Mouse (Mus musculus) Patski (cell line): Measurements from ENCODE around the gene Plxna4. TPM values are rescaled to one million over a fixed set of nuclear protein-coding genes. Genes with fewer than 3 reads are reported as not detected.

Source experiments
- ATAC-seq: fragments of 100-300 bp; one replicate; pipeline ENCODE4 v1.8.0; 2021
- CTCF ChIA-PET: fragments of 350-600 bp; sonication (Branson Sonifier 250); formaldehyde crosslinking; loops from one replicate; lab custom pipeline; 2022; ENCODE audit warnings: inconsistent platforms; lab: Charles Lee
- POLR2A ChIA-PET: fragments of 350-600 bp; sonication (Branson Sonifier 250); formaldehyde crosslinking; loops from one replicate; lab custom pipeline; 2022; ENCODE audit warnings: antibody characterized with exemption, inconsistent platforms; lab: Charles Lee
- DNase-seq: peaks from one replicate; pipeline ENCODE4 v3.0.0-alpha.2; 2011; ENCODE audit warnings: low read depth, low spot score
- H3K27me3 ChIP-seq: fragments of 371-371 bp; one replicate; pipeline ENCODE4 v1.5.1; 2021
- CTCF ChIP-seq: fragments of 100-300 bp; IDR thresholded peaks from one replicate; pipeline ENCODE4 v1.5.1; 2021
- in situ Hi-C: fragments of 300-500 bp; cut with MboI; formaldehyde crosslinking; loops from 3 replicates; pipeline ENCODE4 v1.11.1; 2018; ENCODE audit warnings: low pct_unique_long_range_greater_than_20kb, mixed read lengths
- polyA plus RNA-seq: library from polyadenylated mRNA; unstranded; gene quantifications from one replicate; pipeline ENCODE4 v1.2.3, GENCODE M21; 2021

Plxna4 gene
- polyA plus RNA-seq, 1 experiment from 2014 or later, result 7.3 TPM

DNA sequence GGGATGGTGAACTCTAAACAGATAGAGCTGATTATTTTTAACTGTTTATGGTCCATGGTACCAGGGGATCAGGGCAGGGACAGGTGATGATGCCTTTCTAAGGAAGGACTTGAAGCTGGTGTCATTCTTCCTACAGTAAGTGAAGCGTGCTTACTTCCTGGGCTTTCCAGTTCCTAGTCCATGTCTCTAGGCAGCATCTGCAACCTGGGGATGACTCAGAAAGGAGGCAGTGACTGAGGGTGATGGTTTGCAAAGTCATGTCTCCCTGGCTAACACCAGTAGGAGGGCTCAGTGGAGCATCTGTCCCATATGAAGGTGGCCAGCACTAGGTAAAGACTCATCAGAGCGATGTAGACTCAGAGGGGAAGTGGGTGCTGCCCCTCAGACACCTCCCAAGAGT, 427.6 kb downstream of the Plxna4 start:
- POLR2A ChIA-PET, result no interaction called here

DNA sequence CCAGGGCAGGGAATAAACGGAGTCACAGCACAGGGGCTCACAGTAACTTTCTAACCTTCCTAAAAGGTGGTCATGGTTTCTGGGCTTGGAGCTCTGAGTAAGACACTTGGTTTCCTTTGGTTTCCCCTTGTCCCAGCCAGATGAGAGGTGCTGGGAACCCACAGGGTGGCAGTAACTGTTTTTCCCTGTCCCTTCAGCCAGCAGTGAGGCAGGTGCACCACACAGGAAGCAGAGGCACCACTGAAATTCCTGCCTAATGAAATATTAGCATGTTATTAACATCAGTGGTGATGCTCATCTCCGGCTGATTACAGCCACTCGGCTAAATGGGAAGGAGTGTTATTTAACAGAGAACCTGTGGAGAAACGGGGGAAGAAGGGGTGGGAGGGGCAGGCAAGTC, 428.1 kb downstream of the Plxna4 start:
- TF ChIP-seq CTCF, result no peak
- in situ Hi-C loops, result no loop called here
- CTCF ChIA-PET, result no interaction called here
- ATAC-seq (no peak), DNase-seq (no peak)
- no peaks in the 10 kb centered on the region for H3K27me3 ChIP-seq
- POLR2A ChIA-PET, result no interaction called here

More for the DNA sequence above, 427.6 kb downstream of the Plxna4 start:
- CTCF ChIA-PET, result no interaction called here
- in situ Hi-C loops, result no loop called here
- ATAC-seq, result no peak
- TF ChIP-seq CTCF, result no peak
- DNase-seq, result no peak
- H3K27me3 ChIP-seq, result no peaks in the 10 kb centered on the region

- no peak for TF ChIP-seq CTCF
- H3K27me3 ChIP-seq, result no peaks in the 10 kb centered on the region
- no peak for ATAC-seq
- no peak for DNase-seq
- ChIA-PET CTCF (no interaction called here), POLR2A (no interaction called here)
- in situ Hi-C loops, result no loop called here
These were observed 429.6 kb downstream of the Plxna4 start for GRCm38 (mm10) chr6:32158347-32158746.

- ChIA-PET CTCF (no interaction called here), POLR2A (no interaction called here)
- no peak for DNase-seq
- no peak for ATAC-seq
- H3K27me3 ChIP-seq, result no peaks in the 10 kb centered on the region
- in situ Hi-C loops, result no loop called here
- no peak for TF ChIP-seq CTCF
These were observed 434.8 kb downstream of the Plxna4 start for GRCm38 (mm10) chr6:32153170-32153569.

GRCm38 (mm10) chr6:32150836-32151235, 437.2 kb downstream of the Plxna4 start:
- ChIA-PET POLR2A (interaction anchor here (0.7 kb wide), 1 partner anchor 1271 kb away, joined by 4 read pairs; no protein-coding TSS in a partner anchor), CTCF (interaction anchor here (1.3 kb wide), 1 partner anchor 12 kb away, joined by 3 read pairs; no protein-coding TSS in a partner anchor)
- H3K27me3 ChIP-seq, result no peaks in the 10 kb centered on the region
- in situ Hi-C loops, result no loop called here
- no peak for TF ChIP-seq CTCF
- DNase-seq (no peak), ATAC-seq (no peak)

- in situ Hi-C loops, result no loop called here
- POLR2A ChIA-PET, result no interaction called here
- DNase-seq (no peak), ATAC-seq (no peak)
- TF ChIP-seq CTCF, result no peak
- H3K27me3 ChIP-seq, result no peaks in the 10 kb centered on the region
- CTCF ChIA-PET, result no interaction called here
These were observed 443.2 kb downstream of the Plxna4 start for GRCm38 (mm10) chr6:32144771-32145170.

DNA sequence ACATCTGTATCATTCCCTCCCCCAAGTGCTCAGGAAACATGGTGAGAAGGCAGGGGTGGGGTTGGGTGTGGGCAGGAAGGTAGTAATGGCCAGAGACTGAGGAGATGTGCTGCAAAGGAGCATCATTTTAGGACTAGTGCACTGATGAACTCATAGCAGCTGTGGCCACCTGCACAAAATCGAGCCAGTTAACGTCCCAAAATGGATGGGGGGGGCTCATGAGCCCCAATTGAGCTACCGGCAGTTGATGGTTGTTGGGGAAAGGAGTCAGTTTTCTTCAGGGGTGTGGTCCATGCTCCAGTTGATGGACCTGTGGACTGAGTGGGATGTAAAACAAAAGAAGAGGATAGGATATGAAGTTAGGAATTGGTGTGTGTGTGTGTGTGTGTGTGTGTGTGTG, 448.5 kb downstream of the Plxna4 start:
- POLR2A ChIA-PET, result interaction anchor here (0.6 kb wide), 1 partner anchor 22 kb away, joined by 3 read pairs; no protein-coding TSS in a partner anchor
- H3K27me3 ChIP-seq, result no peaks in the 10 kb centered on the region
- CTCF ChIA-PET, result no interaction called here
- in situ Hi-C loops, result no loop called here
- DNase-seq (no peak), ATAC-seq (no peak)
- TF ChIP-seq CTCF, result no peak

DNA sequence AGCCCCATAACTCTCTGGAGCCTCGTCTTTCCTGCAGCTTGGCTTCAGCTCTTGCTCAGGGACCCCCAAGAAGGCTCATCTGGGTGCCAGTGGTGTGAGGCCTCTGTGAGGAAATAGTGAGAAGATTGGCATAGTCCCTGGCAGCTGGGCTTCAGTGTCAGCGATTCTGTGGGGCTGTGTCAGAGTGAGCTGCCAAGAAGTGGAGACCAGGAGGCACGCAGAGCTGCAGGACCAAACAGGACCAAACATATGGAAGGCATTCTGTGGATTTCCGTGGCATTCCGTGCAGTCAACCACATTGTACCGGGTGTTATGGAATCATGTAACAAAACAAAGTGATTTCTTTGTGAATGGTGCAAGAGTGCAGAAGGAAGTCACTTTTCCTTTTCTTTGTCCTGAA, 461.1 kb downstream of the Plxna4 start:
- no peak for ATAC-seq
- DNase-seq, result no peak
- CTCF ChIA-PET, result no interaction called here
- TF ChIP-seq CTCF, result no peak
- H3K27me3 ChIP-seq, result peaks cover 8% of the 10 kb centered on the region
- in situ Hi-C loops, result loop anchor here (10.0 kb wide), 1 partner anchor 188 kb away; no protein-coding TSS in a partner anchor
- POLR2A ChIA-PET, result no interaction called here

DNA sequence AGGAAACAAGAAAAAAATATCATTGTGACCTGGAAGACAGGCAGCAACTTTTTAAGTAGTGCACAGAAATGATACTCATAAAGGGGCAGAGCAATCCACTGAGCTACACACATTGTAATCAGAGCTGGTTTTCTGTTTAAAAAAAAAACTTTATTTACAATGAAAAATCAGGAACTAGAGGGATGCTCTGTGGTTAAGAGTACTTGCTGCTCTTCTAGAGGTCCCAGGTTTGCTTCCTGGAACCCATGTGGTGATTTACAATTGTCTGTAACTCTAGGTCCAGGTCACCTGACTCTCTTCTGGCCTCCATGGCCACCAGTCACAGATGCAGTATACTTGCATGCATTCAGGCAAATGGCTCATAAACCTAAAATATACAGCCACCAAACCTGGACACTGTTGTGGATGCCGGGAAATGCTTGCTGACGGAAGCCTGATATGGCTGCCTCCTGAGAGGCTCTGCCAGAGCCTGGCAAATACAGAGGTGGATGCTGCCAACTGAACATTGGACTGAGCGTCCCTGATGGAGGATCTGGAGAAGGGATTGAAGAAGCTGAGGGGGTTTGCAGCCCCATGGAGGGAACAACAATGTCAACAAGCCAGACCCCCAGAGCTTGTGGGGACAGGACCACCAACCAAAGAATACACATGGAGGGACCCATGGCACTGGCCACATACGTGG, 465.3 kb downstream of the Plxna4 start:
- ATAC-seq (no peak), DNase-seq (no peak)
- ChIA-PET POLR2A (no interaction called here), CTCF (no interaction called here)
- in situ Hi-C loops, result loop anchor here (10.0 kb wide), 1 partner anchor 192 kb away; no protein-coding TSS in a partner anchor
- H3K27me3 ChIP-seq, result peaks cover 12% of the 10 kb centered on the region
- TF ChIP-seq CTCF, result no peak

- TF ChIP-seq CTCF, result no peak
- in situ Hi-C loops, result loop anchor here (10.0 kb wide), 1 partner anchor 194 kb away; no protein-coding TSS in a partner anchor
- ChIA-PET CTCF (no interaction called here), POLR2A (interaction anchor here (0.6 kb wide), 1 partner anchor 9 kb away, joined by 3 read pairs; no protein-coding TSS in a partner anchor)
- no peak for DNase-seq
- no peak for ATAC-seq
- H3K27me3 ChIP-seq, result peaks cover 12% of the 10 kb centered on the region
These were observed 467.1 kb downstream of the Plxna4 start for GRCm38 (mm10) chr6:32120931-32121330.

DNA sequence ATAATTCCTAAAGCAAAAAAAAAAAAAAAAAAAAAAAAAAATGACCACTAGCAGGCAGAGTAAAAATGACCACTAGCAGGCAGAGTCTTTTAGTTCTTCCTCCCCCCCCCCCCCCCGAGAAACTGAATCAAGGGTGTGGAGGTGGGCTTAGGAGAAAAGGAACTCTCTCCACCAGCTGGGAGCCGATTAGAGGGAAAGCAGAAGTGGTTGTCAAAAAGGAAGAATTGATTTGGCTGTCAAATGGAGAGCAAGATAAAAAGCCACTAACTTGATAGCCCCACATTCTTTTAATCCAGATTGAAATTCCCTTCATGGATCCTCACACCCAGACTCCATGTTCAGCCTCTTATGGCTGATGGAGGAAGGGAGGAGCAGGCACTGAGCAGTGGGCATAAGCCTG, 478.8 kb downstream of the Plxna4 start:
- DNase-seq (no peak), ATAC-seq (no peak)
- ChIA-PET POLR2A (no interaction called here), CTCF (no interaction called here)
- H3K27me3 ChIP-seq, result peaks cover 21% of the 10 kb centered on the region
- in situ Hi-C loops, result no loop called here
- no peak for TF ChIP-seq CTCF
